ENCODE assay signal across 18 mouse cellular contexts in the genomic region with DNA sequence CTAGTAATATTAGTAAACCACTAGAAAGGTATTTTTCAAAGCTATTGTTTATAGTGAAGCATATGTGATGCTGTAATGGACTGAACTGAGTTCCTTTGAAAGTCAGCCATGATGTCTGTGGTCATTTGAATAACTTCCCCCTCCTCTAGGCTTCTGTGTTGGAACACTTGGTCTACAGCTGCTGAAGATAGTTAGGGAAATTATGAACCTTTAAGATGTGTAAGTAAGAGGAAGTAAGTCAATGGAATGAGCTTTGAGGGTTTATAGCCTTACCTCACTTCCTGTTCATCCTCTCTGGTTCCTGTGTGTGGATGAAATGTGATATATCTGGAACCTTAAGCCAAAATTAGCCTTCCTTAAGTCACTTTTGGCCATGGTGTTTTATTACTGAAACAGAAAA.
DNase-seq lines count a peak whose midpoint lies in the region; TF ChIP-seq lines count a peak whose summit lies in the region.
"Had no signal": no experiment of that assay in that cellular context is flagged by ENCODE, and none has a peak within 500 bp of the region (broad histone marks: within the 10 kb centered on the region; RNA-seq: fewer than 3 reads in every experiment).

No protein-coding gene starts in this region.

- H3K4me3 ChIP-seq in CH12.LX (replicated peaks in 1 of 3; ENCODE audit: low read depth in 2 of 3, low read length in 2 of 3, poor library complexity in 1 of 3), result no peak overlapping the region

- H3K27ac ChIP-seq in CH12.LX (ENCODE audit: insufficient read depth, low read depth), result no peak overlapping the region

- H3K79me2 ChIP-seq in CH12.LX (replicated peaks; ENCODE audit: control insufficient read depth, extremely low read depth, insufficient read depth, poor library complexity, severe bottlenecking), result no peaks in the 10 kb centered on the region

- peaks cover 0 to 12% of the 10 kb centered on the region in 2 experiments; a peak in 2 of 4 replicates for H3K4me1 ChIP-seq in CH12.LX (ENCODE audit: control insufficient read depth in 1 of 2, insufficient read depth in 2 of 2)

- no peak overlapping the region for H3K4me2 ChIP-seq in CH12.LX (ENCODE audit: insufficient read depth, low read depth, poor library complexity, severe bottlenecking)

- no peaks in the 10 kb centered on the region for H3K9me3 ChIP-seq in CH12.LX (replicated peaks; ENCODE audit: low read length)
- H3K9me3 ChIP-seq: G1E had no signal

- no peak for TF ChIP-seq EP300 in CH12.LX (IDR thresholded peaks at IDR 0.05; ENCODE audit: low read length)

- no peak overlapping the region for H3K9ac ChIP-seq in CH12.LX (ENCODE audit: insufficient read depth, low read depth)

- dilution Hi-C loops in CH12.LX (cut with MboI; ENCODE audit: extremely low pct_ligation_motif_present, extremely low pct_unique_long_range_greater_than_20kb, low sequenced_read_pairs), result no loop called here

- no peaks in the 10 kb centered on the region for H3K27me3 ChIP-seq in CH12.LX (replicated peaks)
- H3K27me3 ChIP-seq: Patski had no signal

- no peak for TF ChIP-seq RAD21 in CH12.LX (IDR thresholded peaks at IDR 0.05; ENCODE audit: low read depth, low read length)

- in situ Hi-C loops in CH12.LX (cut with MboI; ENCODE audit: low pct_ligation_motif_present, low pct_unique_long_range_greater_than_20kb, low sequenced_read_pairs), result no loop called here

- TF ChIP-seq CTCF in CH12.LX (conservative IDR thresholded peaks at IDR 0.05 in 1 of 2, IDR thresholded peaks at IDR 0.05 in 1 of 2; ENCODE audit: low read depth in 2 of 2, low read length in 2 of 2), result no peak

- DNase-seq in 416B (ENCODE audit: low read depth) (peak; percentile 84), CH12.LX (ENCODE audit: extremely low read depth) (peak; percentile 63)
- no peak for DNase-seq in kidney, adult 18-20 months
- no peak for DNase-seq in cerebellum, postnatal 14 days
- DNase-seq: adrenal gland, adult 2 months; adrenal gland, adult 8-10 months; adrenal gland, postnatal 10 days; adrenal gland, postnatal 14 days; adrenal gland, postnatal 25 days; adrenal gland, postnatal 36 days; B cell, adult 2 months; cerebellum, adult 11 months; cerebellum, adult 11-12 months; cerebellum, adult 18-20 months; cerebellum, adult 2 months; cerebellum, adult 8-10 months had no signal

- TF ChIP-seq POLR2A in CH12.LX (IDR thresholded peaks at IDR 0.05; ENCODE audit: low read depth, low read length), result no peak

- H3K36me3 ChIP-seq in CH12.LX (replicated peaks in 1 of 2; ENCODE audit: control insufficient read depth in 1 of 2, insufficient read depth in 1 of 2, low read length in 1 of 2), result no peaks in the 10 kb centered on the region
- H3K36me3 ChIP-seq: G1E had no signal

TF ChIP-seq in CH12.LX, 34 proteins besides CTCF, POLR2A, EP300 and RAD21:
- no peak for TF ChIP-seq E2F4 (IDR thresholded peaks at IDR 0.05; ENCODE audit: insufficient replicate concordance, low read depth, low read length)
- no peak for TF ChIP-seq MEF2A (IDR thresholded peaks at IDR 0.05; ENCODE audit: borderline replicate concordance, low read depth, low read length)
- TF ChIP-seq JUN (IDR thresholded peaks at IDR 0.05; ENCODE audit: insufficient read depth, low read depth, low read length), result no peak
- TF ChIP-seq SMC3 (IDR thresholded peaks at IDR 0.05; ENCODE audit: low read depth, low read length), result no peak
- no peak for TF ChIP-seq NELFE (IDR thresholded peaks at IDR 0.05; ENCODE audit: low read depth, low read length)
- TF ChIP-seq MAX (IDR thresholded peaks at IDR 0.05; ENCODE audit: low read length), result no peak
- no peak for TF ChIP-seq USF2 (conservative IDR thresholded peaks at IDR 0.05; ENCODE audit: low read depth, low read length)
- TF ChIP-seq USF1 (IDR thresholded peaks at IDR 0.05; ENCODE audit: low read depth, low read length), result no peak
- no peak for TF ChIP-seq CHD2 (IDR thresholded peaks at IDR 0.05; ENCODE audit: low read length)
- TF ChIP-seq ZC3H11A (IDR thresholded peaks at IDR 0.05; ENCODE audit: low read depth, low read length), result no peak
- TF ChIP-seq TBP (conservative IDR thresholded peaks at IDR 0.05; ENCODE audit: low read depth, low read length), result no peak
- no peak for TF ChIP-seq ETS1 (conservative IDR thresholded peaks at IDR 0.05; ENCODE audit: low read depth, low read length)
- no peak for TF ChIP-seq MAZ (IDR thresholded peaks at IDR 0.05; ENCODE audit: low read depth, low read length)
- no peak for TF ChIP-seq MYC (IDR thresholded peaks at IDR 0.05; ENCODE audit: low read depth, low read length)
TF ChIP-seq in CH12.LX: peak in this region for 0.

Comparison
In these comparisons a context has a peak if more than half of its experiments do, and no peak if none do; other contexts are left out.
1. DNase-seq: peak in 416B (single experiment) and CH12.LX (single experiment); none in kidney, adult 18-20 months (single experiment) and cerebellum, postnatal 14 days (0 of 2).